Mouse (Mus musculus): ENCODE measurements around the gene Sirt3. TPM values are rescaled to one million over a fixed set of nuclear protein-coding genes. Genes with fewer than 3 reads are reported as not detected.

The Sirt3 gene
- polyA plus RNA-seq, 1 experiment from 2014 or later: 27.3 TPM

- 76% methylated on average over 9 of the region's 9 CpGs for WGBS
- Histone ChIP-seq H3K4me3 (peak overlapping the region; percentile 74), H3K27me3 (ENCODE audit: insufficient read depth, poor library complexity, severe bottlenecking) (no peaks in the 10 kb centered on the region), H3K36me3 (peaks cover 56% of the 10 kb centered on the region), H3K27ac (no peak overlapping the region), H3K4me1 (replicated peaks) (peaks cover 30% of the 10 kb centered on the region), H3K9me3 (no peaks in the 10 kb centered on the region)
- no peak for DNase-seq (ENCODE audit: low spot score)
Observed at GRCm38 (mm10) chr7:140855181-140855580, 26.9 kb downstream of the Sirt3 start.

GRCm38 (mm10) chr7:140854483-140854882 lies 27.6 kb downstream of the Sirt3 start:
- H3K4me1 ChIP-seq (replicated peaks): peaks cover 30% of the 10 kb centered on the region
- H3K36me3 ChIP-seq: peaks cover 50% of the 10 kb centered on the region
- DNase-seq (ENCODE audit: low spot score): no peak
- H3K4me3 ChIP-seq: peak overlapping the region; percentile 74; the same call in 1 of the 2 replicates
- no peaks in the 10 kb centered on the region for H3K9me3 ChIP-seq
- H3K27ac ChIP-seq: no peak overlapping the region
- no peaks in the 10 kb centered on the region for H3K27me3 ChIP-seq (ENCODE audit: insufficient read depth, poor library complexity, severe bottlenecking)
- WGBS: 95% methylated on average over 18 of the region's 18 CpGs

GRCm38 (mm10) chr7:140853386-140853785 lies 28.7 kb downstream of the Sirt3 start:
- no peak for DNase-seq (ENCODE audit: low spot score)
- Histone ChIP-seq H3K36me3 (peaks cover 39% of the 10 kb centered on the region), H3K4me3 (no peak overlapping the region), H3K9me3 (no peaks in the 10 kb centered on the region), H3K27ac (no peak overlapping the region), H3K4me1 (replicated peaks) (peaks cover 19% of the 10 kb centered on the region), H3K27me3 (ENCODE audit: insufficient read depth, poor library complexity, severe bottlenecking) (no peaks in the 10 kb centered on the region)
- WGBS: 82% methylated on average over 9 of the region's 9 CpGs

GRCm38 (mm10) chr7:140851916-140852315 lies 30.2 kb downstream of the Sirt3 start:
- H3K9me3 ChIP-seq: no peaks in the 10 kb centered on the region
- peaks cover 9% of the 10 kb centered on the region for H3K4me1 ChIP-seq (replicated peaks)
- no peak overlapping the region for H3K4me3 ChIP-seq
- peaks cover 36% of the 10 kb centered on the region for H3K36me3 ChIP-seq
- no peaks in the 10 kb centered on the region for H3K27me3 ChIP-seq (ENCODE audit: insufficient read depth, poor library complexity, severe bottlenecking)
- 94% methylated on average over 4 of the region's 4 CpGs for WGBS
- no peak for DNase-seq (ENCODE audit: low spot score)
- no peak overlapping the region for H3K27ac ChIP-seq

GRCm38 (mm10) chr7:140848591-140848990 lies 33.5 kb downstream of the Sirt3 start:
- Histone ChIP-seq H3K27ac (no peak overlapping the region), H3K27me3 (ENCODE audit: insufficient read depth, poor library complexity, severe bottlenecking) (0 out of 2 replicates have a peak, but pooled peaks cover 8% of the 10 kb centered on the region), H3K36me3 (peaks cover 24% of the 10 kb centered on the region), H3K4me1 (replicated peaks) (peaks cover 3% of the 10 kb centered on the region; the same call in 1 of the 2 replicates), H3K4me3 (no peak overlapping the region), H3K9me3 (no peaks in the 10 kb centered on the region)
- DNase-seq (ENCODE audit: low spot score): no peak
- WGBS: 92% methylated on average over 10 of the region's 10 CpGs

- Histone ChIP-seq H3K4me1 (replicated peaks) (peaks cover 3% of the 10 kb centered on the region; the same call in 1 of the 2 replicates), H3K9me3 (no peaks in the 10 kb centered on the region), H3K27me3 (ENCODE audit: insufficient read depth, poor library complexity, severe bottlenecking) (peaks cover 13% of the 10 kb centered on the region; the same call in 1 of the 2 replicates), H3K36me3 (peaks cover 18% of the 10 kb centered on the region), H3K27ac (no peak within 1 kb of the TSS), H3K4me3 (no peak within 1 kb of the TSS)
- 79% methylated on average over 11 of the region's 11 CpGs for WGBS
- no peak for DNase-seq (ENCODE audit: low spot score)
Observed at GRCm38 (mm10) chr7:140847755-140848580, 34.1 kb downstream of the Sirt3 start, which contains the start of gene Odf3. Odf3 (plus strand) TSS chr7:140847805.

- peaks cover 5% of the 10 kb centered on the region for H3K36me3 ChIP-seq
- H3K4me3 ChIP-seq: no peak overlapping the region
- no peaks in the 10 kb centered on the region for H3K9me3 ChIP-seq
- H3K27ac ChIP-seq: no peak overlapping the region
- 91% methylated on average over 10 of the region's 10 CpGs for WGBS
- DNase-seq (ENCODE audit: low spot score): no peak
- peaks cover 3% of the 10 kb centered on the region; the same call in 1 of the 2 replicates for H3K4me1 ChIP-seq (replicated peaks)
- peaks cover 26% of the 10 kb centered on the region for H3K27me3 ChIP-seq (ENCODE audit: insufficient read depth, poor library complexity, severe bottlenecking)
Observed at GRCm38 (mm10) chr7:140846676-140847075, 35.4 kb downstream of the Sirt3 start.

GRCm38 (mm10) chr7:140845683-140846082 lies 36.4 kb downstream of the Sirt3 start:
- H3K9me3 ChIP-seq: no peaks in the 10 kb centered on the region
- H3K27me3 ChIP-seq (ENCODE audit: insufficient read depth, poor library complexity, severe bottlenecking): peaks cover 36% of the 10 kb centered on the region
- H3K36me3 ChIP-seq: no peaks in the 10 kb centered on the region
- H3K27ac ChIP-seq: no peak overlapping the region
- no peak for DNase-seq (ENCODE audit: low spot score)
- peaks cover 3% of the 10 kb centered on the region; the same call in 1 of the 2 replicates for H3K4me1 ChIP-seq (replicated peaks)
- H3K4me3 ChIP-seq: no peak overlapping the region
- WGBS: 68% methylated on average over 4 of the region's 4 CpGs

- H3K4me3 ChIP-seq: no peak within 1 kb of the TSS
- no peaks in the 10 kb centered on the region for H3K36me3 ChIP-seq
- no peak within 1 kb of the TSS for H3K27ac ChIP-seq
- peaks cover 3% of the 10 kb centered on the region; the same call in 1 of the 2 replicates for H3K4me1 ChIP-seq (replicated peaks)
- peak; percentile 88 for DNase-seq (ENCODE audit: low spot score)
- H3K9me3 ChIP-seq: no peaks in the 10 kb centered on the region
- 32% methylated on average over 14 of the region's 14 CpGs for WGBS
- peaks cover 42% of the 10 kb centered on the region for H3K27me3 ChIP-seq (ENCODE audit: insufficient read depth, poor library complexity, severe bottlenecking)
Observed at GRCm38 (mm10) chr7:140844905-140845665, 37.0 kb downstream of the Sirt3 start, which contains the start of gene Scgb1c1. Scgb1c1 (plus strand) TSS chr7:140845547.

- DNase-seq (ENCODE audit: low spot score): no peak
- 79% methylated on average over 7 of the region's 7 CpGs for WGBS
- peaks cover 50% of the 10 kb centered on the region for H3K27me3 ChIP-seq (ENCODE audit: insufficient read depth, poor library complexity, severe bottlenecking)
Observed at GRCm38 (mm10) chr7:140843806-140844205, 38.3 kb downstream of the Sirt3 start.

GRCm38 (mm10) chr7:140840750-140841735 lies 41.1 kb downstream of the Sirt3 start:
- no peak overlapping the region for H3K27ac ChIP-seq
- no peaks in the 10 kb centered on the region for H3K9me3 ChIP-seq
- DNase-seq (ENCODE audit: low spot score): no peak
- H3K36me3 ChIP-seq: no peaks in the 10 kb centered on the region
- WGBS: 38% methylated on average over 19 of the region's 19 CpGs
- peaks cover 3% of the 10 kb centered on the region; the same call in 1 of the 2 replicates for H3K4me1 ChIP-seq (replicated peaks)
- H3K27me3 ChIP-seq (ENCODE audit: insufficient read depth, poor library complexity, severe bottlenecking): peaks cover 50% of the 10 kb centered on the region
- no peak overlapping the region for H3K4me3 ChIP-seq

More at GRCm38 (mm10) chr7:140843806-140844205, 38.3 kb downstream of the Sirt3 start:
- no peaks in the 10 kb centered on the region for H3K36me3 ChIP-seq
- no peak overlapping the region for H3K4me3 ChIP-seq
- peaks cover 3% of the 10 kb centered on the region; the same call in 1 of the 2 replicates for H3K4me1 ChIP-seq (replicated peaks)
- no peak overlapping the region for H3K27ac ChIP-seq
- no peaks in the 10 kb centered on the region for H3K9me3 ChIP-seq

GRCm38 (mm10) chr7:140839556-140839955 lies 42.6 kb downstream of the Sirt3 start:
- no peak overlapping the region for H3K27ac ChIP-seq
- 70% methylated on average over 5 of the region's 5 CpGs for WGBS

More at GRCm38 (mm10) chr7:140839556-140839955, 42.6 kb downstream of the Sirt3 start:
- peaks cover 4% of the 10 kb centered on the region; the same call in 1 of the 2 replicates for H3K4me1 ChIP-seq (replicated peaks)
- no peak for DNase-seq (ENCODE audit: low spot score)
- H3K4me3 ChIP-seq: no peak overlapping the region
- H3K36me3 ChIP-seq: no peaks in the 10 kb centered on the region
- H3K9me3 ChIP-seq: no peaks in the 10 kb centered on the region
- H3K27me3 ChIP-seq (ENCODE audit: insufficient read depth, poor library complexity, severe bottlenecking): peaks cover 57% of the 10 kb centered on the region

Measured in hindbrain, embryonic 10.5 days (tissue).